Mouse (Mus musculus) MEL (cell line): ENCODE measurements around the gene Gpr180. TPM values are rescaled to one million over a fixed set of nuclear protein-coding genes. Genes with fewer than 3 reads are reported as not detected.

ENCODE experiments used
- DNase-seq: peaks from one replicate; pipeline ENCODE4 v3.0.0; 2011; ENCODE audit warnings: low read depth, low spot score
- H3K27ac ChIP-seq: 2 replicates; pipeline ENCODE4 v1.5.1; 2012; ENCODE audit warnings: low read depth, mild to moderate bottlenecking, control low read depth, low read length, moderate library complexity; ENCODE audit not compliant: control insufficient read depth
- H3K27me3 ChIP-seq, 2 experiments: fragments of 150-350 bp in 1 of 2; sonication (generic) in 1 of 2; 2 replicates each; pipeline ENCODE4 v1.6.1; 2012; ENCODE audit warnings: low read length in 2 of 2, mild to moderate bottlenecking in 2 of 2, improper control_type of control experiment in 1 of 2, moderate library complexity in 1 of 2; ENCODE audit not compliant: insufficient read depth in 2 of 2, control insufficient read depth in 1 of 2
- H3K36me3 ChIP-seq, 2 experiments: 2 replicates each; pipeline ENCODE4 v1.6.1; 2012 to 2014; ENCODE audit warnings: low read length in 2 of 2, improper control_type of control experiment in 1 of 2, inconsistent platforms in 1 of 2, mild to moderate bottlenecking in 1 of 2; ENCODE audit not compliant: insufficient read depth in 2 of 2, control insufficient read depth in 1 of 2
- H3K4me1 ChIP-seq, 2 experiments: fragments of 150-350 bp in 1 of 2; sonication (generic) in 1 of 2; 2 replicates each; pipeline ENCODE4 v1.6.1; 2012; ENCODE audit warnings: low read length in 2 of 2, improper control_type of control experiment in 1 of 2, mild to moderate bottlenecking in 1 of 2; ENCODE audit not compliant: insufficient read depth in 2 of 2, control insufficient read depth in 1 of 2
- H3K4me3 ChIP-seq, 2 experiments: fragments of 150-350 bp in 1 of 2; sonication (generic) in 1 of 2; 2 replicates each; pipeline ENCODE4 v1.5.1; 2012; ENCODE audit warnings: low read depth in 2 of 2, low read length in 2 of 2, mild to moderate bottlenecking in 2 of 2, moderate library complexity in 2 of 2, control low read depth in 1 of 2, improper control_type of control experiment in 1 of 2; ENCODE audit not compliant: control insufficient read depth in 1 of 2, insufficient read depth in 1 of 2
- H3K79me2 ChIP-seq: 2 replicates; pipeline ENCODE4 v1.6.1; 2012; ENCODE audit warnings: mild to moderate bottlenecking, low read length, moderate library complexity; ENCODE audit not compliant: control insufficient read depth, poor library complexity, insufficient read depth
- H3K9ac ChIP-seq: 2 replicates; pipeline ENCODE4 v1.6.1; 2012; ENCODE audit warnings: low read depth, mild to moderate bottlenecking, control low read depth, low read length, moderate library complexity; ENCODE audit not compliant: control insufficient read depth, poor library complexity, severe bottlenecking
- H3K9me3 ChIP-seq: fragments of 150-350 bp; sonication (generic); replicated peaks from 2 replicates; pipeline ENCODE4 v1.6.1; 2012; ENCODE audit warnings: mild to moderate bottlenecking, low read length, improper control_type of control experiment, moderate library complexity; ENCODE audit not compliant: insufficient read depth
- BHLHE40 ChIP-seq: IDR thresholded peaks from 2 replicates; pipeline ENCODE4 v1.6.1; 2012; ENCODE audit warnings: low read depth, mild to moderate bottlenecking, inconsistent platforms, low read length, improper control_type of control experiment, borderline replicate concordance
- ELF1 ChIP-seq: IDR thresholded peaks from 2 replicates; pipeline ENCODE4 v1.6.1; 2014; ENCODE audit warnings: low read depth, mild to moderate bottlenecking, inconsistent platforms, low read length, improper control_type of control experiment, moderate library complexity
- EP300 ChIP-seq, 2 experiments: IDR thresholded peaks; 2 replicates each; pipeline ENCODE4 v1.6.1; 2011; ENCODE audit warnings: improper control_type of control experiment in 2 of 2, low read length in 2 of 2, low read depth in 1 of 2, mild to moderate bottlenecking in 1 of 2
- ETS1 ChIP-seq: IDR thresholded peaks from 2 replicates; pipeline ENCODE4 v1.6.1; 2012; ENCODE audit warnings: low read depth, mild to moderate bottlenecking, inconsistent platforms, low read length, improper control_type of control experiment, moderate library complexity
- HCFC1 ChIP-seq: IDR thresholded peaks from 2 replicates; pipeline ENCODE4 v1.6.1; 2012; ENCODE audit warnings: low read depth, mild to moderate bottlenecking, inconsistent platforms, low read length, improper control_type of control experiment, moderate library complexity
- MAX ChIP-seq: IDR thresholded peaks from 2 replicates; pipeline ENCODE4 v1.6.1; 2011; ENCODE audit warnings: low read length, improper control_type of control experiment
- MAZ ChIP-seq: IDR thresholded peaks from 2 replicates; pipeline ENCODE4 v1.6.1; 2012; ENCODE audit warnings: low read depth, mild to moderate bottlenecking, inconsistent platforms, low read length, improper control_type of control experiment
- MXI1 ChIP-seq: IDR thresholded peaks from 2 replicates; pipeline ENCODE4 v1.6.1; 2011; ENCODE audit warnings: mild to moderate bottlenecking, low read depth, low read length, improper control_type of control experiment
- MYC ChIP-seq: IDR thresholded peaks from 2 replicates; pipeline ENCODE4 v1.6.1; 2011; ENCODE audit warnings: low read depth, mild to moderate bottlenecking, low read length, improper control_type of control experiment, moderate library complexity
- NELFE ChIP-seq: IDR thresholded peaks from 2 replicates; pipeline ENCODE4 v1.6.1; 2011; ENCODE audit warnings: low read depth, low read length, improper control_type of control experiment
- NRF1 ChIP-seq: IDR thresholded peaks from 2 replicates; pipeline ENCODE4 v1.6.1; 2014; ENCODE audit warnings: low read depth, mild to moderate bottlenecking, inconsistent platforms, low read length, improper control_type of control experiment, moderate library complexity; ENCODE audit not compliant: poor library complexity, insufficient read depth, severe bottlenecking
- POLR2A ChIP-seq, 2 experiments: IDR thresholded peaks; 2 replicates each; pipeline ENCODE4 v1.6.1; 2011 to 2012; ENCODE audit warnings: low read length in 2 of 2, mild to moderate bottlenecking in 2 of 2, control low read depth in 1 of 2, improper control_type of control experiment in 1 of 2, low read depth in 1 of 2, moderate library complexity in 1 of 2; ENCODE audit not compliant: control insufficient read depth in 1 of 2, insufficient read depth in 1 of 2, poor library complexity in 1 of 2
- RAD21 ChIP-seq: IDR thresholded peaks from 2 replicates; pipeline ENCODE4 v1.6.1; 2011; ENCODE audit warnings: mild to moderate bottlenecking, low read depth, low read length, improper control_type of control experiment
- SIN3A ChIP-seq: IDR thresholded peaks from 2 replicates; pipeline ENCODE4 v1.6.1; 2012; ENCODE audit warnings: low read length, improper control_type of control experiment, inconsistent platforms
- TAL1 ChIP-seq: IDR thresholded peaks from 2 replicates; pipeline ENCODE4 v1.6.1; 2012; ENCODE audit warnings: mild to moderate bottlenecking, inconsistent platforms, low read length, moderate library complexity, mixed read lengths
- TBP ChIP-seq: IDR thresholded peaks from 2 replicates; pipeline ENCODE4 v1.8.0; 2011; ENCODE audit warnings: low read depth, low read length, improper control_type of control experiment
- TCF12 ChIP-seq: IDR thresholded peaks from 2 replicates; pipeline ENCODE4 v1.6.1; 2014; ENCODE audit warnings: low read depth, mild to moderate bottlenecking, inconsistent platforms, low read length, improper control_type of control experiment, moderate library complexity
- UBTF ChIP-seq: IDR thresholded peaks from 2 replicates; pipeline ENCODE4 v1.6.1; 2012; ENCODE audit warnings: low read depth, mild to moderate bottlenecking, inconsistent platforms, low read length, improper control_type of control experiment, moderate library complexity, borderline replicate concordance; ENCODE audit not compliant: insufficient read depth
- polyA plus RNA-seq, 2 experiments: library from polyadenylated mRNA; stranded (reverse) in 1 of 2; unstranded in 1 of 2; fragments of >175 nt in 1 of 2; fragments of >200 nt in 1 of 2; gene quantifications; 2 replicates each; pipeline versions ENCODE4 v1.2.1 to v1.2.4; 2012; ENCODE audit warnings: low replicate concordance in 2 of 2, low read depth in 1 of 2; ENCODE audit not compliant: insufficient read length in 2 of 2, insufficient read depth in 1 of 2, missing spikeins in 1 of 2
- total RNA-seq: library from RNA; depleted of rRNA; stranded (reverse); fragments of 300-350 nt; gene quantifications from 2 replicates; pipeline ENCODE4 v1.2.3, GENCODE M21; 2012; rRNA removed

Gene Gpr180
- total RNA-seq (10.9 and 14.8 TPM in 2 replicates), polyA plus RNA-seq (10 to 100 TPM in 1 of 2 experiments, not detected in 1; 12.6 TPM)

GRCm38 (mm10) chr14:118136744-118137452 lies at the start of gene Gpr180:
Gene Gpr180, plus strand, starts transcription at chr14:118137158.
- no peaks in the 10 kb centered on the region for H3K27me3 ChIP-seq
- H3K27ac ChIP-seq = peak within 1 kb of the TSS; percentile 59
- peak within 1 kb of the TSS; percentile 93 for H3K9ac ChIP-seq
- H3K36me3 ChIP-seq = peaks cover 0 to 8% of the 10 kb centered on the region in 2 experiments; a peak in 2 of 4 replicates
- H3K79me2 ChIP-seq = peaks cover 6% of the 10 kb centered on the region
- TF ChIP-seq MAX = peak; percentile 95
- peak; percentile 56 for TF ChIP-seq NELFE
- peak; percentile 66; the same call in 1 of the 2 replicates for TF ChIP-seq MYC
- TF ChIP-seq TCF12 = 0 out of 2 replicates have a peak, but pooled peaks have one; percentile 3
- TF ChIP-seq POLR2A (IDR thresholded peaks at IDR 0.05; ENCODE audit: control insufficient read depth in 1 of 2, insufficient read depth in 1 of 2, low read depth in 1 of 2, low read length in 2 of 2, poor library complexity in 1 of 2) = peak; percentile 55 to 75; a peak in 3 of 4 replicates
- peak; percentile 94 for TF ChIP-seq MXI1
- TF ChIP-seq SIN3A = peak; percentile 96
- no peak for TF ChIP-seq UBTF
- peak; percentile 78 for TF ChIP-seq NRF1
- no peak for TF ChIP-seq ELF1
- no peak for TF ChIP-seq TAL1
- TF ChIP-seq HCFC1 = peak; percentile 59
- peak; percentile 20; the same call in 1 of the 2 replicates for TF ChIP-seq BHLHE40
- TF ChIP-seq RAD21 = no peak
- no peak for TF ChIP-seq EP300 (IDR thresholded peaks at IDR 0.05; ENCODE audit: low read depth in 1 of 2, low read length in 2 of 2)
- TF ChIP-seq ETS1 = 0 out of 2 replicates have a peak, but pooled peaks have one; percentile 31
- H3K4me3 ChIP-seq = peak within 1 kb of the TSS; percentile 81 to 86
- H3K4me1 ChIP-seq = peaks cover 0 to 6% of the 10 kb centered on the region in 2 experiments; a peak in 1 of 4 replicates
- H3K9me3 ChIP-seq = no peaks in the 10 kb centered on the region
- peak; percentile 93 for DNase-seq

- peak; percentile 70 for DNase-seq
- H3K27ac ChIP-seq = peak overlapping the region; percentile 55; the same call in 1 of the 2 replicates
These were observed 48.3 kb upstream of the Gpr180 start for GRCm38 (mm10) chr14:118088437-118089207.

More at GRCm38 (mm10) chr14:118088437-118089207, 48.3 kb upstream of the Gpr180 start:
- Histone ChIP-seq H3K27me3 (no peaks in the 10 kb centered on the region; a peak in 1 of 4 replicates), H3K79me2 (no peaks in the 10 kb centered on the region; the same call in 1 of the 2 replicates), H3K4me3 (peak overlapping the region; percentile 48 to 90), H3K9ac (peak overlapping the region; percentile 77), H3K36me3 (no peaks in the 10 kb centered on the region), H3K4me1 (no peaks in the 10 kb centered on the region), H3K9me3 (no peaks in the 10 kb centered on the region)
- TF ChIP-seq MAZ = no peak
- TF ChIP-seq MXI1 = 0 out of 2 replicates have a peak, but pooled peaks have one; percentile 12
- TF ChIP-seq TBP = 0 out of 2 replicates have a peak, but pooled peaks have one; percentile 12
- 0 out of 2 replicates have a peak, but pooled peaks have one; percentile 13 for TF ChIP-seq HCFC1
